Mouse (Mus musculus) E14TG2a.4 (cell line): ENCODE data around the gene Olfr203.

ENCODE experiments used
- CTCF ChIP-seq: conservative IDR thresholded peaks from 2 replicates; pipeline ENCODE4 v1.5.1; 2014; ENCODE audit warnings: low read length
- NANOG ChIP-seq: IDR thresholded peaks from 2 replicates; pipeline ENCODE4 v1.6.1; 2014; ENCODE audit warnings: borderline replicate concordance, low read length, mixed read lengths

DNA sequence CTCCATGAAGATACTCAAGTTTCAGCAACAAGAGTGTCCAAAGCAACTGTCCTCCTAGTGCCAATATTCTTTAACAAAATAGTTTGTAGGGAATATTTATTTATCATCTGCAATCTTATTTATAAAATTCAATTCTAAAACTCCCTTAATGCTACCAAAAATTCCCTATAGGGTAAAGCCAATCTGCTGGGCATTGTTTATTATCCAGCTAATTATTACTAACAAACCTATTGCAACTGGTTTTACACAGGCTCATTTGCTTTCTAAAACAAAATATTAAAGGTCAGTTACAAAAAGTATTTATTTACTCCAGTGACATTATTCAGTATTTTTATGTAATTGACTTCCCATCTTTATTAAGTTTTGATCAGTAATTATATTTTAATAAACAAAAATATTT is 19.5 kb downstream of the Olfr203 start, which contains the start of gene Olfr204:
- TF ChIP-seq NANOG = no peak
- no peak for TF ChIP-seq CTCF
